ENCODE assay signal across 8 mouse cellular contexts in genomic region chr10:128150941-128151340, GRCm38 (mm10). TPM values are rescaled to one million over a fixed set of nuclear protein-coding genes. Genes with fewer than 3 reads are reported as not detected.
DNase-seq lines count a peak whose midpoint lies in the region; ATAC-seq lines count a peak whose summit lies in the region.

No protein-coding gene starts in this region.

- no peak for ATAC-seq in frontal cortex, adult (ENCODE audit: low TSS enrichment)

- DNase-seq in right cerebral cortex, postnatal 14 days: peak; percentile 25
- DNase-seq in right cerebral cortex, postnatal 36 days (ENCODE audit: low spot score in 2 of 2): no peak
- DNase-seq in heart, adult 8-10 months (ENCODE audit: low spot score): peak; percentile 50
- peak; percentile 84 for DNase-seq in kidney, postnatal 14 days
- peak; percentile 50 for DNase-seq in urinary bladder, postnatal 25 days (ENCODE audit: low spot score)
- no peak for DNase-seq in layer of hippocampus, postnatal 36 days
- DNase-seq in spleen, postnatal 36 days (ENCODE audit: low spot score in 2 of 2): no peak

RNA-seq across cellular contexts. Expression of gene Rbms2, which starts 29.2 kb away (rescaled TPM):
- 100 to 1,000 TPM in 3 of 4 experiments, 10 to 100 TPM in 1; 90.8 to 107 (median 104) TPM for total RNA-seq in heart, adult 8-10 months (2022)
- 10 to 100 TPM; 12.8 to 13.7 TPM for total RNA-seq in layer of hippocampus, postnatal 36 days (2021)

RNA-seq across cellular contexts. Expression of gene Gls2, which starts 43.3 kb away (rescaled TPM):
- total RNA-seq in heart, adult 8-10 months (2022): under 1 TPM; 0.38 to 0.60 (median 0.47) TPM
- 10 to 100 TPM; 21.1 to 23.2 TPM for total RNA-seq in layer of hippocampus, postnatal 36 days (2021)

RNA-seq across cellular contexts. Expression of gene Baz2a, which starts 59.6 kb away (rescaled TPM):
- total RNA-seq in heart, adult 8-10 months (2022): 10 to 100 TPM; 21.3 to 22.8 (median 22.1) TPM
- total RNA-seq in layer of hippocampus, postnatal 36 days (2021): 10 to 100 TPM; 39.9 to 46.8 TPM

Comparison
In these comparisons a context has a peak if more than half of its experiments do, and no peak if none do; other contexts are left out.
1. DNase-seq: peak in right cerebral cortex, postnatal 14 days (single experiment), heart, adult 8-10 months (single experiment), kidney, postnatal 14 days (single experiment) and urinary bladder, postnatal 25 days (single experiment); none in right cerebral cortex, postnatal 36 days (0 of 2), layer of hippocampus, postnatal 36 days (0 of 2) and spleen, postnatal 36 days (0 of 2).
2. RNA of gene Rbms2, which starts 29.2 kb away (total RNA-seq): 90.8 to 107 TPM in heart, adult 8-10 months; 12.8 to 13.7 TPM in layer of hippocampus, postnatal 36 days; every median in the first group is over 4 times any median in the second.
3. RNA of gene Gls2, which starts 43.3 kb away (total RNA-seq): 21.1 to 23.2 TPM in layer of hippocampus, postnatal 36 days; 0.38 to 0.60 TPM in heart, adult 8-10 months; every median in the first group is over 10 times any median in the second.